Mouse (Mus musculus) liver, embryonic 15.5 days (tissue): Measurements from ENCODE around the gene Ptgr1. TPM values are rescaled to one million over a fixed set of nuclear protein-coding genes. Genes with fewer than 3 reads are reported as not detected.

ENCODE experiments used
- ATAC-seq: fragments of 200-750 bp; cut with Nextera tagmentation; 2 replicates; pipeline ENCODE4 v1.8.0; 2017; ENCODE audit warnings: moderate number of reproducible peaks, mild to moderate bottlenecking, moderate library complexity; ENCODE audit not compliant: insufficient read depth
- H3K27ac ChIP-seq: fragments of 300-500 bp; sonication (generic); replicated peaks from 2 replicates; pipeline ENCODE4 v1.5.1; 2015; ENCODE audit warnings: mild to moderate bottlenecking, inconsistent platforms
- H3K27me3 ChIP-seq: fragments of 300-500 bp; sonication (generic); 2 replicates; pipeline ENCODE4 v1.6.1; 2015; ENCODE audit warnings: mild to moderate bottlenecking, inconsistent platforms
- H3K36me3 ChIP-seq: fragments of 300-500 bp; sonication (generic); replicated peaks from 2 replicates; pipeline ENCODE4 v1.6.1; 2015; ENCODE audit warnings: moderate library complexity, mild to moderate bottlenecking, inconsistent platforms
- H3K4me1 ChIP-seq: fragments of 300-500 bp; sonication (generic); replicated peaks from 2 replicates; pipeline ENCODE4 v1.6.1; 2015; ENCODE audit warnings: inconsistent platforms
- H3K4me2 ChIP-seq: fragments of 300-500 bp; sonication (generic); 2 replicates; pipeline ENCODE4 v1.6.1; 2015; ENCODE audit warnings: moderate library complexity, mild to moderate bottlenecking, inconsistent platforms
- H3K4me3 ChIP-seq: fragments of 300-500 bp; sonication (generic); replicated peaks from 2 replicates; pipeline ENCODE4 v1.5.1; 2015; ENCODE audit warnings: mild to moderate bottlenecking, inconsistent platforms
- H3K9ac ChIP-seq: fragments of 300-500 bp; sonication (generic); 2 replicates; pipeline ENCODE4 v1.6.1; 2015; ENCODE audit warnings: moderate library complexity, mild to moderate bottlenecking, inconsistent platforms
- H3K9me3 ChIP-seq: fragments of 300-500 bp; sonication (generic); replicated peaks from 2 replicates; pipeline ENCODE4 v1.6.1; 2016; ENCODE audit warnings: inconsistent platforms
- WGBS: fragments of 180-500 bp; shearing (Covaris S2); methylation state at CpG from one replicate; pipeline ENCODE4 v1.1.7; 2015; ENCODE audit warnings: mixed read lengths; ENCODE audit not compliant: insufficient replicate concordance; 5-methylcytosine and 5-hydroxymethylcytosine counted together
- polyA plus RNA-seq: library from polyadenylated mRNA; unstranded; fragments of >200 nt; fragmentation: Nextera tagmentation; extraction: Ambion mirVana; gene quantifications from 2 replicates; pipeline ENCODE4 v1.2.1, GENCODE M21; 2015

The Ptgr1 gene
- polyA plus RNA-seq, 1 experiment from 2014 or later, result 15.1 TPM

- no peaks in the 10 kb centered on the region for H3K36me3 ChIP-seq
- H3K4me2 ChIP-seq, result no peak overlapping the region
- H3K4me1 ChIP-seq, result no peaks in the 10 kb centered on the region
- H3K27ac ChIP-seq, result no peak overlapping the region
- WGBS, result 20% methylated on average over 2 of the region's 2 CpGs
- no peak overlapping the region for H3K4me3 ChIP-seq
- no peak overlapping the region for H3K9ac ChIP-seq
- no peaks in the 10 kb centered on the region for H3K9me3 ChIP-seq
- no peak for ATAC-seq
- peaks cover 3% of the 10 kb centered on the region; the same call in 1 of the 2 replicates for H3K27me3 ChIP-seq
Measured at GRCm38 (mm10) chr4:58926120-58926519, 60.8 kb downstream of the Ptgr1 start.

- Histone ChIP-seq H3K27me3 (peaks cover 3% of the 10 kb centered on the region; the same call in 1 of the 2 replicates), H3K9me3 (no peaks in the 10 kb centered on the region), H3K9ac (no peak overlapping the region), H3K36me3 (no peaks in the 10 kb centered on the region), H3K4me1 (no peaks in the 10 kb centered on the region), H3K4me3 (no peak overlapping the region), H3K27ac (no peak overlapping the region), H3K4me2 (no peak overlapping the region)
- WGBS, result 18% methylated on average over 5 of the region's 5 CpGs
- no peak for ATAC-seq
Measured at GRCm38 (mm10) chr4:58925664-58926063, 61.3 kb downstream of the Ptgr1 start.

- Histone ChIP-seq H3K4me3 (no peak overlapping the region), H3K36me3 (no peaks in the 10 kb centered on the region), H3K27ac (no peak overlapping the region), H3K9ac (no peak overlapping the region), H3K9me3 (no peaks in the 10 kb centered on the region), H3K27me3 (peaks cover 3% of the 10 kb centered on the region; the same call in 1 of the 2 replicates), H3K4me2 (no peak overlapping the region), H3K4me1 (no peaks in the 10 kb centered on the region)
- ATAC-seq, result no peak
- 39% methylated on average over 2 of the region's 2 CpGs for WGBS
Measured at GRCm38 (mm10) chr4:58923933-58924332, 63.0 kb downstream of the Ptgr1 start.

Other genes starting within 250 kb of the Ptgr1 start
- not detected in 2 replicates for gene Olfr267, start 199.4 kb downstream of the Ptgr1 start, polyA plus RNA-seq
- gene Ecpas, start 74.4 kb downstream of the Ptgr1 start, polyA plus RNA-seq, result 14.3 and 14.7 TPM in 2 replicates
- 0.02 and 0.05 TPM in 2 replicates for gene Zkscan16, start 43.5 kb downstream of the Ptgr1 start, polyA plus RNA-seq
- gene Dnajc25, start 7.9 kb upstream of the Ptgr1 start, polyA plus RNA-seq, result 4.9 and 6.2 TPM in 2 replicates
- gene Gm20503, start 16.1 kb upstream of the Ptgr1 start, polyA plus RNA-seq, result 7.5 and 8.5 TPM in 2 replicates
- gene Gng10, start 48.0 kb upstream of the Ptgr1 start, polyA plus RNA-seq, result 16.8 and 20.0 TPM in 2 replicates
- gene AI481877, start 151.9 kb upstream of the Ptgr1 start, polyA plus RNA-seq, result not detected in 2 replicates
- gene Ugcg, start 202.1 kb upstream of the Ptgr1 start, polyA plus RNA-seq, result 5.0 and 5.6 TPM in 2 replicates